Mouse (Mus musculus) left cerebral cortex, adult 18-20 months (tissue): ENCODE data around the gene Slc2a10. TPM values are rescaled to one million over a fixed set of nuclear protein-coding genes. Genes with fewer than 3 reads are reported as not detected.

Experiments used
- DNase-seq, 2 experiments: peaks; one replicate each; pipeline ENCODE4 v3.0.0; 2021 to 2022; ENCODE audit warnings: low spot score in 2 of 2, mixed read lengths in 1 of 2
- long read RNA-seq, 2 experiments: library from polyadenylated mRNA; stranded (forward); transcript quantifications; one replicate each; pipeline ENCODE4 v2.0.0; 2021
- total RNA-seq, 2 experiments: library from RNA; stranded (reverse); gene quantifications; 2 replicates each; pipeline ENCODE4 v1.2.3; 2021

The Slc2a10 gene
- total RNA-seq, result under 1 TPM; 0.87 to 0.95 TPM
- long read RNA-seq, experiment 1, result 0 reads
- long read RNA-seq, experiment 2, partial matches to known transcripts, result 0 of 1 reads
- long read RNA-seq, experiment 2, other reads (novel, unspliced or antisense), result 0 of 1 reads

DNA sequence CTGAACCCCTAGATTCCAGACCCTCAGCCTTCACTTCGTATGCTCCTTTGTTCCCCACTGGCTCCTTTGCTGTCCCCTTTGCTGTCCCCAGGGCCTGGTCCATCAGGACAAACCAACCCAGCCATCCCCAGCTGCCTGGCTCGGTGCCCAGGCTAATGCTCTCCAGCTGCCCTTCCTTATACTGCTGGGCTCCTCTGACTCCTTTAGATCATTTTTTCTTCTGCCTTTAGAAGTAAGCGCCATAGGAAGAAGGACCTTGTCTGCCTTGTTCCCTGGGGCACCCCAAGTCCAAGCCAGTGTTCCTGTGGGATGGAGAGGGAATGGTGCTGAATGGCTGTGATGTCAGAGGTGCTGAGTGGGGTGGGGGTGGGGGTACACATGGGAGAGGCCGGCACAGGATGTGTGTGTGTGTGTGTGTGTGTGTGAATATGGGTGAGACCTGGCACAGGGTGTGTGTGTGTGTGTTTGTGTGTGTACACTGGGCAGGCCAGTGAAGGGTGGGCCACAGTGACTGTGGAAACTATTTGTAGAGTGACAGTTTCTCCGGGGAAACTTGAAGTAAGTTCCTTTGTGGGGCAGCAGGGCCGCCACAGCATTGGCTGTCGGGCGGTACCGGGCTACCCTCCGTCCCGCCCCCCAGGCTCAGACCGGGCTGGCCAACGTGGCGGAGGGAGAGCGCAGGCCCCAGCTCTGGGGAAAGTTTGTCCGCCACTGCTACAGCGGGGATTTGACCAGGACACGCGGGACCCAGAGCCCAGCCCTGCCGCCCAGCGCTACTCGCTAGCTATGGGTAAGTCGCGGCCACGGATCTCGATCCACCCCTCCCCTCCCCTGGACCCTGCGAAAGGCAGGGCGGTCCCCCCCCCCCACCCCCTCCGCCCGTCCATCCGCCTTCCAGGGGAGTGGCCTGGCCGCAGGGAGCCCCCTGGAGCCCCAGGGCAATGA lies at the start of gene Slc2a10:
Gene Slc2a10 (plus strand): TSS at position 529 of the 945 bp plus-strand sequence.
- no peak for DNase-seq

DNA sequence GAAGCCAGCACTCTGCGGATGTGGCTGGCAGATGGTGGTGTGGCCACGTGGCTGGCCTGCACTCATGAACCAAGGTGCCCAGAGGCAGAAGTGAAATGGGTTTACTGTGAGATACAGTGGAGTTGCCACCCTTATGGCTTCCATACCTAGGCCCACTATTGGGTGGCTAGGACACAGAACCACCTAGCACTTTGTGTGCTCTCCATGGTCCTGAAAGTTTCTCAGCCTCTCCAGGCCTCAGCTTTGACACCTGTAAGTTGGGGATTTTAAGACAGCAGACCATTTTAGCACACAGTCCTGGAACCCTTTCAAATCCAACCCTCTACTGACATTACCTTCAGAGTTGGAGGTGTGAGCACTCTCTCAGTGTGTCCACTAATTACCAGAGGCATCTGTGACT lies 46.9 kb upstream of the Slc2a10 start:
- DNase-seq, result no peak

DNA sequence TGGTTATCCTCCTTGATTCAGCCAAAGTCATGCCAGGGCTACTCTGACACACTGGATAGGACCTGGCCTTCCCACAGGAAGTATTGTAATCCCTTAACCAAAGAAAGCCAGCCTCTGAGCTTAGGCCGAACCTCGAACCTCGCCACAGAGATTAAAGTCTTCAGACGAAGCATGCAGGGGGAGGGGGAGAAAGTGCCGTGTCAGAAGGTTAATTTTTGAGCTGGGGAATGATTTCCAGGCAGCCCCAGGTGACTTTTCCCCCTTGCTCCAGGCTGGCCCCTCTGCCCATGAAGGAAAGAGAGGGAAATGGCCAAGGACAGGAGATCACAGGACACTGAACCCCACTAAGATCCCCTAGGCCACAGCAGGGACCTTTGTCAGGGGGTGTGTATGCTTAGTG lies 45.4 kb upstream of the Slc2a10 start:
- no peak for DNase-seq

DNA sequence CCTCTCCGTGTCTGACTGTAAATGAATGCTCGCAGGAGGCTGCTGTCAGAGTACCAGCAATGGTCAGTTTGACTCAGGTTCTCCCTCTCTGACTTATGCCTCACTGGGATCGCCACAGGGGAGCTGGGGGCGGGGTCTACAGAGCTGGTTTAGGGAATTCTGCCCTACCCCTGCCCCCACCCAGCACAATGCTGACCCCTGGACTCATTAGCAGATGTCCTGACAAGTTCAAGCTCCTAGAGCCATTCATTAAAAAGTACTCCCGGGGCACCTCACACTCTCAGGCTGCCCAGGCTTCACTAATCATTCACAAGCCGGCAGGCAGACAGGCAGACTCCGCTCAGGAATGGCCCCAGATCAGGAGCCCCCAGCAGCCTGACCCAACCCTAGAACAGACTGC lies 43.9 kb upstream of the Slc2a10 start:
- no peak for DNase-seq

DNA sequence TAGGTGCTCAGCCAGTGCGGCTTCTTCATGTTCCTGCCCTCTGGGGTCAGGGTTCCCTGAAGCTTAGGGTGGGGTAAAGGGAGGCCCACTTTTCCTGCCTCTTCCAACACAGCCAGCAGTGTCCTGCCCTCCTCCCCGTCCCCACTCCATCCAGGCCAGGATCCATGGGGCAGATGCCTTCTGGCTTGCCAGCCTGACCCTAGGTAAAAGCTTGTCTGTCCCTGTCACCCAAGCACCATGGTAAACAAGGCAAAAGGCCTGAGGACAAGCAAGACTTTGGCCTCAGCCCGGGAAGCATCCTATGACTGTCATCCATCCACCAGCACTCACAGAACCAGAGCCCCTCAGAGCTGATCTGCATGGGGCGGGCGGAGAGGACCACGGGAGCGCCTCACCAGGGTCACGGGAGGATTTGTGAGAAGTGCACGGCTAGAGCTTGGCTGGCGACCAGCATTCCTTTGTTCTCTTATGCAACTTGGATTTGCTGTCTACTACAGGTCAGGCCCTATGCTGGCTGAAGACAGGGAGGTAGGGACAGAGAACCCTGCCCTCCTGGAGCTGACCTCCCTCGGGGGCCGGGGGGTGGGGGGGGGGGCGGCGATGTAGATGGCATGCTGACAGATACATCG lies 35.6 kb upstream of the Slc2a10 start:
- no peak for DNase-seq

DNA sequence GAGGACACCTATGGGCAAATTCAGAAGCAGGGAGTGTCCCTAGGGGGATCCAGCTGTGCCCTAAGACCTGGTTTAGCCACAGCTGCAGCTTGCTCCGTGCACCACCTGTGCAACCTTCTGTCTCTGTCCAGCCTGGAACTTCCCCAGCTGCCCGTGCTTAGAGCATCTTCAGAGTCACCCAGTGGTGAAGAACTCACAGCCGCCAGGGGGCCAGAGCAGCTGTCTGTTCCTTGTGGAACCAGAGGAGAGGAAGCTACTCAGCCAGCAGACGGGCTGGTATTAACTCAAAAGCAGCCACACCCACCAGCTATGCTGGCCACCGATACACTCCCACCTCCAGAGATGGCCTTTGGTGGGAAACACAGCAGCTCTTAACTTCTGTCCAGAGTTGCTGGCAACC lies 33.4 kb upstream of the Slc2a10 start:
- no peak for DNase-seq

DNA sequence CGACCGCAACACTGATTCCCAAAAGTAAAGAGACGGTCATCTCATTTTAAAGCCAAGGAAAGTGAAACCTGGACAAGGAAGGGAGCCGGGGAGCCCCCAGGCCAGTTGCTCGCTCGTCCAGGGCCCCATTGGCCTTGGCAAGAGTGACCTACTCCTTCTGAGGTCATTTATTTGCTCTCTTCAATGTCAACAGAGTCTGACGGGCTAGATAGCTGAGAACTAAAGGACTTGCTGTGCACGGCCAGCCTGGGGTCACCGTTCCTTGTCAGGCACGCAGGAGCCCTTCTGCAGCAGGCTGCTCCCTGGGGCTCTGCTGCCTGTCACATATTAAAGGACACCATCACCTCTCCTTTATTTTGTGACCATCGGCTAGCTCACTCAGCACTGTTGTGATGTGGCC lies 31.6 kb upstream of the Slc2a10 start:
- no peak for DNase-seq

DNA sequence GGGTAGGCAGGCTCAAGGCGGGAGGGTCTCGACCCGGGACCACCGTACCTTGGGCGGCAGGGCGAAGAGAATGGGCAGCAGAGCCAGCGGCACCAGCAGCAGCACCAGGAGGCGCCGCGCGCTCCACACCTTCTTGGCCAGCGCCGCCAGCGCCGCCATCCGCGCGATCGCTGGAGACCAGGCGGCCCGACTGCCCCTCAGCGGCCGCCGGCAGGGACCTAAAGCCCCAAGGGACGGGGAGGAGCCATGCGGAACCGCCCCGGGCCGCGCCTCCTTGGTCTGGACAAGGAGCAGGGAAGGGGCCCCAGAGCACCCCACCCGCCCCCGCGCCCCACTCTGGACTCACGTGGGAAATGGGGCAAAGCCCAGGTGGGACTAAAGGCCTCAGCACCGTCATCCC lies 30.6 kb upstream of the Slc2a10 start, which contains the start of gene Slc13a3:
Gene Slc13a3 (minus strand): TSS at position 228 of the 400 bp plus-strand sequence.
- DNase-seq, result peak in 1 of 2 experiments; percentile 14

DNA sequence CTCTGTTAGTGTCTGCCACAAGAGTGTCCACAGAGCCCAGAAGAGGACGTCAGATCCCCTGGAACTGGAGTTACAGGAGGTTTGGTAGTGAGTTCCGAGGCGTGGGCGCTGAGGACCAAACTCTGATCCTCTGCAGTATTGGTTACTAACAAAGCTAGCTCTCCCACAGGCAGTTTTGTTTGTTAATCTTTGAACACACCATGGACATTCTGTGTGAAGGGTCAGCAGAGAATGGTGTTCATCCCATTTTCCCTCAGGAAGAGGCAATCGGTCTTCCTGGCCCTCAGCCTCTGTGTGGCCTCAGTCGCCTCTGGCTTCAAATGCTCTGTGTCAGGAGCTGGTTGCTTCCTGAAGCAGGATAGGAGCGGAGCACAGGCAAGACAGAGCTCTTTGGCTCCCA lies 28.2 kb upstream of the Slc2a10 start:
- no peak for DNase-seq

DNA sequence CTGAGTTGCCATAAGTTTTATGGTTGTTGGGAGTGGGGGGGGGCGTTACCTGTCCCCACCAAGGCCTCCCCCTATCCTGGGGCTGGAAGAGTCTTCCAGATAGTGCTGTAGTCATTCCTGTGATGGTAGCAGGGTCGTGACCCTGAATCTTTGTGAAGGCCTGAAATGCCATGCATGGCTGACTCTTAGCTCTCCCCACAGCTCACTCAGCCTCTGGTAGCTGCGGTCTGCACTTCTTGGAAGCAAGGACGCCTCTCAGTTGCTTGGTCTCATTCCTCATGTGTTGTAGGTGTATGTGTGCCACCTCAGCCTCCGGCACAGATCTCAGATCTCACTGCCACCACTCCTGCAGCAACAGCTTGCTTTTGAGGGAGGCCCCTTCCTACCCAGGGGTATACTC lies 27.7 kb upstream of the Slc2a10 start:
- no peak for DNase-seq

DNA sequence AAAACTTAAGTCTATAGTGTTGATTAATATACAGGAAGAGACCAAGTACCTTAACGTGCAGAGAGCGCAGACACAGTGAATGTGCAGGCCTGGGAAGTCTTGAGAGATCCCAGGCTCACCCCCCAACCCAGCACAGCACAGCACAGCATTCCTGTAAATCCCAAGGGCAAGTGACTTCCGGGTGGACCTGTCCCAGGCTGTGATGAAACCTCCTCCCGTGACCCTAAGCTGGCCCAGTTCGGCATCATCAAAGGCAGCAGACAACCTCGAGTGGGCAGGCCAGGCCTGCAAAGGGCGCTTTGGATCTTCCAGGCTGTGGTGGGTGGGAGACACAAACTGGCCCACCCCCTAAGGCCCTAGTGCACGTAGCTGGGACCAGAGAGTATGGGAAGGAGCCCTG lies 21.6 kb upstream of the Slc2a10 start:
- DNase-seq, result no peak

DNA sequence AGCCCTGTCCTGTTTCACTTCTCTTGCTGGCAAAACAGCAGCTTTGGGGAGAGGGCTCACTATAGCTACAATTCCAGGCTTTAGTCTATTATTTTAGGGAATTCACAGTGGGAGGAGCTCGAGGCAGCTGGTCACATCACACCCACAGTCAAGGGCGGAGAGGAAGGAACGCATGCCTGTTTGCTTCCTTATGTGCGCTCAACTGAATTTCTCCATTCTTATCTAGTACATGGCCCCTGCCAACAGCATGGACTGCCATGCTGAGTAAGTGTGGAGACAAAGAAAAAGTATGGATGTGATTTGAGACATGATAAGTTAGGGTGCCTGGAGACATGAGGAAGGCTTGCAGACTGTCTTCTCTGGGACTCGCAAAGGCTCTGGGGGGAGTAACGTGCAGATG lies 19.4 kb upstream of the Slc2a10 start:
- DNase-seq, result no peak

DNA sequence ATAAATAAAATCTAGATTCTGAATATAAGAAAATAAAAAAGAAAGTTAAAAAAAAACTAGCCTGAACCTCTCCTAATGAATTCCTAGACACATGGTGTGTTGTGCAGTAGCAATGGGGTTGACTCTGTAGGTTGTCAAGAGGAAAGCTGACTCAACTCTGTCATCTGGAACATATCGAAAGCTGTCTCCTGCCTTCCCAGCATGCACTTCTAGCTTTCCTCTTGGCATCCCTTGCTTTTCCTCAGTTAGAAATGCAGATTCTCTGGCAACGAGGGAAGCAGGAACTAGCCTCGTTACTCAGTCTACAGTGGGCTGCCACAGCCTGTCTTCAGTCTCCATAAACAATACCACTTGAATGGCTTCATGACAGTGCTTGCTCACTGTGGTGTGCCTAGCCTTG lies 17.8 kb upstream of the Slc2a10 start:
- no peak for DNase-seq

DNA sequence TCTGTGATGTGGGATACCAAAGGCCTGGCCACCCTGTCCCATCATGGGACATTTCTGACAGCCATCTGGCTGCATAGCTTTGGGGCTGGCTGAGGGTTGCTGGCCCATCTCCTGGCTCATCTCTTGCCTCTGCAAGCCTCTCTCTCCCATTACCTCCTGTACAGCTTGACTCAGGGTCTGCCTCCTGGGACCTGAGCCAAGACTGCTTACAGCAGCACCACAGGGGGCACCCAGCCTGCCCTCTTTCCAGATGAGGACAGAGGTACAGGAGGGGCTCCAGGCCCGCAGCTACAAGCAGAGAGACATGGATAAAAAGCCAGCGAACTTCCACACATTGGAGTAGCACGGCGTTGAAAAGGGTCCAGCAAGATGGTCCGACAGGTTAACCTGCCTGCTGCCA lies 17.2 kb upstream of the Slc2a10 start:
- DNase-seq, result no peak

DNA sequence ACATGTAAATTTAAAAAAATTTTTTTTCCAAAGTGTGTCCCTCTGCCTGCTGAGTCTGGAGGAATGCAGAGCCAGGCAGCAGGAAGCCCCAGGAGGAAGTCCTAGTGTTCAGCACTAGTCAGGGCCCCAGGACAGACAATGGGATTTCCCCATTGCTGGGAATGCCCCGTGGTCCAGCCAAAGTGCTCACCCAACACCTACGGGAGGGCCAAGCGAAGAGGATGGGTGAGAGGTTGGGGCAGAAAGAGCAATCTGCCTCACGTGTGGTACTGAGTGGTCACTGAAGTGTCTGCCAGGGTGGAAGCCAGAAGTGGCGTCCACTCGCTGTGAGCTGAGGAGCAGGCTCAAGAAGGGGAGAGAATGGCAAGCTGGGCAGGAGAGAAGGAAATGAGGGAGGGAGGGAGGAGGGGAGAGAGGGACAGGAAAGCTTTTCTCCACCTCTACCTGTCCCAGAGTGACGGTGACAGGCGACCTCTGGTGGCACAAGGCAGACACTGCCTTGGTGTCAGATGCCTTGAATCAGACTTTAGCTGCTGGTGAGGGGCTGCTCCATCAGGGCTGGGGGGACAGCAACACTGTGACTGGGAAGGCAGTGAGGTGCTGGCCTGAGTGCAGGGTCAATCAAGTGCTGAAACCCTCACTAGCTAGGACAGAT lies 16.6 kb upstream of the Slc2a10 start:
- peak; percentile 63 to 64 for DNase-seq

DNA sequence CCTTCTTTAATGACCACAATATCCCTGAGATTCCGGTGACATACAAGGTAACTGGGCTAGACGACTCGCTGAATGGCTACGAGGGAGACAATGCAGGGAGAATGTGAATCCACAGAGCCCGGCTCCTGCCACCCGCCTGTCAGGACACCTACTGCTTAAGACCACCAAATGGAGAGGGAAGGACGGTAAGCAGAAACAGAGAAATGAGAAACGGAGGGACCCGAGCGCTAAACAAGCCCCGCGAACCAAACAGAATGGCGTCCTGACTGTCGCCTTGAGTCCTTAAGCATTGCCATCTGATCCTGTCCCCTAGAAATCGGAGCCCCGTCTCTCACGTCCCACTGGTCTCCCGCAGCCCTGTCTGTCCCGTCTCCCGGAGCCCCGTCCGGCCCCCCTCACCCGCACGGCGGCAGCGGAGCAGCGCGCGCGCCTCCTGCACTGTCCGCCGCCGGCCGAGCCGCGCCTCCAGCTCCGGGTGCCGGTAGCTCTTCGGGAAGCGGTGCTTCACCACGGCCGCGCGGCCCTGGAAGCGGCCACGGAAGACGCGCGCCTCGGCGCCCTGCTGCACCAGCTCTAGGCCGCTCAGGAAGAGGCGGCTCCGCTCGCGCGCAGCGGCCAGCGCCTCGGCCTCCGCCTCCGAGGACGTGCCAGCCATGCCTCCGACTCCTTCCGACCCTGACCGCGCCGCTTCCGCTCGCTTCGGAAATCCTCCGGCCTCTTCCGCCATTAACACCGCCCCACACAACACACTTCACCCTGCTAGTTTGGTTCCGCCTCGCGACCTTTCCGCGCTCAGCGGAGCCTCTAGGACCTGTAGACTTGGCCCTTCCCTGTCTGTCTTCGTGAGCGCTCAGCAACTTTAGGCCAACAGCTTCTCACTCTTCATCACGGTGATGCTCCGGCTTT lies 10.7 kb upstream of the Slc2a10 start, which contains the start of gene Trp53rka:
Gene Trp53rka (minus strand): TSS at position 677 of the 906 bp plus-strand sequence.
- DNase-seq, result peak; percentile 76 to 85

DNA sequence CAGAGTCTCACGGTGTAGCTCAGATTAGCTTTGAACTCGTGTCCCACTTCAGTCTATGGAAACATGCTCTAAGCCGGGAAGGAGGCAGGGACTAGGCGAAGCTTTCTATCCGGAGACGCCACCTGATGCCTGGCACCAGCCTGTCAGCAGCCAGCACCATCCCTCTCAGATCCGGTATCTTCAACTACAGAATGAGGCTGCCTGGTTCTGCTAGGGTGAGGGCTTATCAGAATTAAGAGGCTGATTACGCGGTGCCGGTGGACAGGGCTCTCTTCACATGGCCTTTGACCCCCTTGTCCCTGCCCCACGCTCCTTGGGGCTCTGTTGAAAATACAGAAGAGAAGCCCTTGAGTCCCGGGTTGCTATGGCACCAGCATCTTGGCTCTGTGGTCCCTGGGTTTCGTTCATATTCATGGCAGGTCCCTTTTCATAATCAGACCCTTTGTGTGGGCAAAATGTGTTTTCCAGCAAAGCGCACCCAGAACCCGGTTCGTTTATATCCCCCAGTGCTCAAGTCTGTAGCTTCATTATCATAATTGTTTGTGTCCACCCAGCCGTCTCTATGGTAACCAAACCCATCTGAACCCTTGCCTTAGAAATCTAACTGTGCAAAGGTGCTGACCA lies 9.9 kb upstream of the Slc2a10 start:
- peak; percentile 21 to 27 for DNase-seq

DNA sequence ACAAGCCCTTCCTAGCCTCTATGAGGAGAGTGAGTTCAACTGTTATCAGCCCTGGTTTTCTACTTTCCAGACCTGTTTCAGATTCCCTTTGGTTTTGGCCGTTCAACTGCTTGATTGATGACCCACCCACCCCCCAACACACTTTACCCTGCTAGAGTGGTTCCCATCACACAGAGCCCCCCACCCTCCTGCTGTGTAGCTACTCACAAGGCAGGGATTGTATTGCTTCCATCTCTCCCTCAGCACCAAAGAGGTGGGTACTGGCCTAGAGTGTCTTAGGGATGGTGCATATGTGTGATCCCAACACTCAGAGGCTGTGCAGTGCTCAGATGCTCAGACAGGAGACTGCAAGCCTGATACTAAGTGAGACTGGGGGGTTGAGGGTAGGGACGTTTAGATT lies 9.1 kb upstream of the Slc2a10 start:
- DNase-seq, result no peak

DNA sequence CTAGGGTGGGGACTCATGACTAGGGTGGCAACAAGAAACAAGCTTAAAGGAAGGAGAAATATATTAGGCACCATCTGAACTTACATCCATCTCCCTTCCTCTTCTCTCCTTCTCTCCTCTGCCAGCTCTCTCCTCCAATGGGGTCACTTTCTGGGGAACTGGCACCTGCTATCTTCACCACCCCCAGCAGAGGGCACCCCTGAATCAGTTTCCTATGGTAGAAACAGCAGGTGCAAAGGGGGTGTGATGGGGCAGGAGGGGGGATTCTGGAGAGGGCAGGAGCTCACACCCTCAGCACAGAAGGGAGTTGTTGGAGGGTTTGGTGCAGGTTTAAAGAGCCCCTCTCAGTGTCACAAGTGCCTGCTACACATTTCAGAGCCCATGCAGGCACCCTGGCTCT lies 7.3 kb upstream of the Slc2a10 start:
- DNase-seq, result peak; percentile 70 to 73

DNA sequence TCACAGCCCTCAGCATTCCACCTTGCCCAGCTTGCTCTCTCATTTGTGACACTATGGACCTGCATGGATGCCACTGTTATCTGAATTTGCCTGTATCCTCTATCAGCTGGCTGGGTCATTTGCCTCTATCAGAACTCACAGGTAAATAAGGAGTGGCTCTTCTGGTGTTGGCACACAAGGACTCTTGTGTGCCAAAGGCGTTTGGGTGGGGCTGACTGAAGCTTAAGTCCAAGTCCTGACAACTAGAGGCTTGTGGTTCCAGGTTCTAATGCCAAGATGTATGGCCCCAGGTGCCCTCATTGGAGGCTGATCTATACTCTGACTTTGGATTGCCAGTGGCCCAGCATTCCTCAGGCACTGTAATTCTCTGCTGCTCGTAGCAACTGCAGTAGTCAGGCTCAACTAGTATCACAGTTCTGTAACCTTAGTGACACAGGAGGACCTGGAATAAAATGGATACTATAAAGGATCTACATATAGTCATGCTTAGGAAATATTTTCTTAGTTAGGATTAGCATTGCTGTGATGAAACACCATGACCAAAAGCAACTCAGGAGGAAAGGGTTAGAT lies 5.8 kb upstream of the Slc2a10 start:
- no peak for DNase-seq
